16 mouse cellular contexts compared by ENCODE assay signal in the genomic region with DNA sequence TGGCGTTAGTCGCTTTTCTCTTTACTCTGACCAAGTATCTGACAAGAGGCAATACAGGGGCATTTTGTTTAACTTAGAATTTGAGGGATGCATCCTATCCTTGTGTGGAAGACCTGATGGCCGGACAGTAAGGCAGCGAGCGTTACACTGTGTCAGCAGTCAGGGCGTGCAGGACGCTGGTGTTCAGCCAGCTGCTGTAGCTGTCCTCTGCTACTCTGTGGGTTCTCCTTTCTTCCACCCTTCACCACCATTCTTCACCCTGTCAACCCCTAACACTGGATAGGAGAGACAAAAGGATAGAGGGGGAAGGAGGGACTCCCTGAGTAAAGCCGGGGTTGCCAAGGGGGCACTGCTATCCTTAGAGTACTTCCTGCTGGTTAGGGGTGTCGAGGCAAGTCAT.
"Had no signal": no experiment of that assay in that cellular context is flagged by ENCODE, and none has a peak within 500 bp of the region (broad histone marks: within the 10 kb centered on the region; RNA-seq: fewer than 3 reads in every experiment).

No protein-coding gene starts in this region.

- DNase-seq: kidney, adult 2 months; kidney, postnatal 36 days; liver; liver, embryonic 13.5 days; liver, postnatal 0 days; lung, postnatal 14 days; right cerebral cortex, postnatal 14 days; thymus, adult 2 months; thymus, postnatal 25 days had no signal

- ATAC-seq: liver, postnatal 0 days; midbrain, embryonic 15.5 days had no signal

- H3K9ac ChIP-seq: kidney, embryonic 15.5 days; limb, embryonic 12.5 days; liver, embryonic 13.5 days; liver, postnatal 0 days; midbrain, embryonic 15.5 days; stomach, embryonic 15.5 days had no signal

- H3K27ac ChIP-seq: kidney, embryonic 15.5 days; limb, embryonic 12.5 days; liver, embryonic 13.5 days; macrophage; midbrain, embryonic 15.5 days; stomach, embryonic 15.5 days had no signal

- H3K9me3 ChIP-seq: kidney, embryonic 15.5 days; limb, embryonic 12.5 days; liver, embryonic 13.5 days; megakaryocyte, embryonic 14.5 days; midbrain, embryonic 15.5 days; stomach, embryonic 15.5 days had no signal

- H3K4me1 ChIP-seq: limb, embryonic 12.5 days; liver, embryonic 13.5 days; midbrain, embryonic 15.5 days had no signal

- H3K4me3 ChIP-seq: kidney, embryonic 15.5 days; limb, embryonic 12.5 days; liver, embryonic 13.5 days; megakaryocyte, embryonic 14.5 days; midbrain, embryonic 15.5 days; stomach, embryonic 15.5 days had no signal

- H3K4me2 ChIP-seq: kidney, embryonic 15.5 days; limb, embryonic 12.5 days; liver, embryonic 13.5 days; midbrain, embryonic 11.5 days; midbrain, embryonic 15.5 days; stomach, embryonic 15.5 days had no signal

- H3K27me3 ChIP-seq: kidney, embryonic 15.5 days; limb, embryonic 12.5 days; liver, embryonic 13.5 days; megakaryocyte, embryonic 14.5 days; midbrain, embryonic 15.5 days; stomach, embryonic 15.5 days had no signal

- H3K36me3 ChIP-seq: kidney, embryonic 15.5 days; liver, embryonic 13.5 days; midbrain, embryonic 15.5 days; stomach, embryonic 15.5 days had no signal
